Comparison of ENCODE assay signal across 11 mouse cellular contexts in genomic region chr8:120529226-120529625, GRCm38 (mm10). TPM values are rescaled to one million over a fixed set of nuclear protein-coding genes. Genes with fewer than 3 reads are reported as not detected.
DNase-seq lines count a peak whose midpoint lies in the region; ATAC-seq and TF ChIP-seq lines count a peak whose summit lies in the region.
"Had no signal": no experiment of that assay in that cellular context is flagged by ENCODE, and none has a peak within 500 bp of the region (broad histone marks: within the 10 kb centered on the region; RNA-seq: fewer than 3 reads in every experiment).

No protein-coding gene starts in this region.

- peak; percentile 65 for ATAC-seq in megakaryocyte, adult 5-6 weeks (ENCODE audit: poor library complexity, severe bottlenecking)
- no peak for ATAC-seq in inflammation-experienced regulatory T-cells, adult 6 months
- ATAC-seq: forebrain, embryonic 13.5 days had no signal

- H3K36me3 ChIP-seq in E14TG2a.4 (ENCODE audit: insufficient read depth, low read length): no peaks in the 10 kb centered on the region

- DNase-seq in heart, adult 11 months: peak; percentile 88
- DNase-seq in heart, postnatal 25 days (ENCODE audit: low spot score): no peak
- peak; percentile 56 to 63 for DNase-seq in kidney, postnatal 36 days
- no peak for DNase-seq in left cerebral cortex, adult 18-20 months (ENCODE audit: low spot score in 2 of 2)
- no peak for DNase-seq in cerebellum, adult 11-12 months
- DNase-seq: heart, adult 18-20 months; left cerebral cortex, postnatal 4 days had no signal

- H3K27me3 ChIP-seq in E14TG2a.4 (ENCODE audit: insufficient read depth, low read length): no peaks in the 10 kb centered on the region
- H3K27me3 ChIP-seq: forebrain, embryonic 13.5 days had no signal

- peak overlapping the region; percentile 30 for H3K4me3 ChIP-seq in E14TG2a.4 (replicated peaks; ENCODE audit: low read length)
- H3K4me3 ChIP-seq: forebrain, embryonic 13.5 days had no signal

- peaks cover 93% of the 10 kb centered on the region for H3K4me1 ChIP-seq in E14TG2a.4 (replicated peaks; ENCODE audit: low read depth, low read length)

- H3K9me3 ChIP-seq in E14TG2a.4 (ENCODE audit: low read length): no peaks in the 10 kb centered on the region
- H3K9me3 ChIP-seq: forebrain, embryonic 13.5 days had no signal

- intact Hi-C loops in heart, postnatal 25 days (cut with DNase I): no loop called here

- TF ChIP-seq CTCF in E14TG2a.4 (conservative IDR thresholded peaks at IDR 0.05; ENCODE audit: low read length): no peak

RNA-seq across cellular contexts. Expression of gene Gins2, which starts 59.9 kb away (rescaled TPM):
- total RNA-seq in heart, postnatal 25 days (2021): 1 to 10 TPM; 1.2 to 1.5 TPM
- total RNA-seq in megakaryocyte, adult 5-6 weeks (2015): 28.3 and 31.8 TPM in 2 replicates
- total RNA-seq in megakaryocyte, adult 5-6 weeks (2017): 23.2 and 28.9 TPM in 2 replicates
- total RNA-seq in left cerebral cortex, adult 18-20 months (2021): 1 to 10 TPM; 2.1 to 2.4 TPM
- polyA plus RNA-seq in inflammation-experienced regulatory T-cells, adult 6 months (2017; shearing (Covaris generic)): 10 to 100 TPM in 2 of 3 experiments, 1 to 10 TPM in 1; 9.6 to 54.3 (median 13.6) TPM

Comparison
In these comparisons a context has a peak if more than half of its experiments do, and no peak if none do; other contexts are left out.
1. DNase-seq: peak in heart, adult 11 months (single experiment) and kidney, postnatal 36 days (2 of 2); none in heart, postnatal 25 days (single experiment), left cerebral cortex, adult 18-20 months (0 of 2) and cerebellum, adult 11-12 months (single experiment).
2. RNA of gene Gins2, which starts 59.9 kb away (total RNA-seq): 23.2 to 31.8 TPM in megakaryocyte, adult 5-6 weeks; 2.1 to 2.4 TPM in left cerebral cortex, adult 18-20 months and 1.2 to 1.5 TPM in heart, postnatal 25 days; every median in the first group is over 4 times any median in the second.